Mouse (Mus musculus) A20 (cell line): ENCODE measurements at regions not wholly inside any gene's neighbourhood (a gene's known extent, or its start where the extent isn't known, plus 50 kb on each side); places are given as distances from the start of the nearest gene placed in this dataset.

Experiments used
- DNase-seq: peaks from one replicate; pipeline ENCODE4 v3.0.0-alpha.2; 2011; ENCODE audit warnings: low read depth, low spot score

DNA sequence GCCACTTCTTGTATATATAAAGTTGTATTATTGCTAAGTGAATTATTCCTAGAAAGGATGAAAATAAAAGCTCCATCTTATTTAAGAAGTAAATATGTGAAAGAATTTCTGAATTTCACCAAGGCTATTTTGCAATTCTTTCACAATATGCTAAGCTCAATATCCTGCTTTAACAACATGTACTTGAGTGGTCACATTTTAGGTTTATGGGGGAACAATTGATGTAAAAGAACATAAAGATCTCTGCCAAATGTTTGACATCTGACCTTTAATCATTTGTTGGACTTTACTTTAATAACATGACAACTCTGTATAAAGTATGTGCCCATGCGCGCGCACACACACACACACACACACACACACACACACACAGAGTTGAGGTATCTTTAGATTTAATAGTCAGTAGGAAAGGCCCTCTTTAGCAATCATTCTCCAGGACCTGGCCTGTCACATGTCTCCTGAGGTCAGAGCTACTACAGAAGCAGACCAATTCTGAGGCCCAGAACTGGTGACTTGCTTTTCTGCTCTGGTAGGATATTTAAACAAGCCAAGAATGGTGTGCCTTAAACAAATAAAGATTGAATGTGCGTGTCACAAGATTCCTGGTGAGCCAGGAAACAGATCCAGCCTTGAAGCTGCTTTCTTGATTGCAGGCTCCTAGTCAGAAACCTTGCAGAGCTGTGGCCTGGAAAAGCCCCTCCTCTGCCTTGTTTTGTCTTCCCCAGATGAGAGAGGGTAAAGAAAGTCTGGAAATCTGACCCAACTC is 477.4 kb upstream of the Marcks start:
- DNase-seq = no peak

DNA sequence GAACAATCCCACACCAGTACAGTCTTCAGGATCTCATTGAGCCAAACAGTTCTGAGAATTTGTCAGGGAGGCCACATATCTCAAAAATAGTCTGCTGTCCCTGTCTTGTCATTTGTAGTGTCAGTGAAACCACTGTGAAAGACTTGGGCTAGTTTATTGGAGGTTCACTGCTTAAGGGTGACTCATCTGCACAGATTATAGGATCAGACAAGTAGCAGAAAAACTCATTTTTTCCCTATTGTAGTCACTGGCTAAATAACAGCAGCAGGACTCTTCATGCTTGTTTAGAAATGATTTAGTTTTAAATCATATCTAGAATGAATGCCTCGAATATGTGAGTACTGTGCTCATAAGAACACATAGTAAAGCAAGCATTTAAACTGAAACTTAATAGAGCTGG is 475.2 kb upstream of the Marcks start:
- DNase-seq = no peak

DNA sequence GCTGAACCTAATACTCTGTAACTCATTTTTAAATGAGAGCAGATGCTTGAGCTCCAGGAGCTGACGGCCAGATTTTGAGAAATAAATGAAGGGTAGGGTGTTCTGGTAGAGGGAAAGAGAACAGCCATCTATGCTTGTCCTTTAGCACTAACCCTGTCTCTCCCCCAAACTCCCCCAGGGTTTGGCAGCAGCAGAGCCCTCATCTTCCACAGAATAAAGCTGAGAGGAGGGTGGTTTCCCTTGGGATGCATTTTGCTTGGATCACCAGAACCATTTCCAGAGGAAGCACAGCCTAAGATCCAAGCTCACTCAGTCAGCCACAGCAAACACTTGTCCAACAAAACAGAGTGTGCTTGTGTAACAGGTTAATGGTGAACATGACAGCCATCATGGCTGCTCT is 464.8 kb upstream of the Marcks start:
- DNase-seq = no peak

DNA sequence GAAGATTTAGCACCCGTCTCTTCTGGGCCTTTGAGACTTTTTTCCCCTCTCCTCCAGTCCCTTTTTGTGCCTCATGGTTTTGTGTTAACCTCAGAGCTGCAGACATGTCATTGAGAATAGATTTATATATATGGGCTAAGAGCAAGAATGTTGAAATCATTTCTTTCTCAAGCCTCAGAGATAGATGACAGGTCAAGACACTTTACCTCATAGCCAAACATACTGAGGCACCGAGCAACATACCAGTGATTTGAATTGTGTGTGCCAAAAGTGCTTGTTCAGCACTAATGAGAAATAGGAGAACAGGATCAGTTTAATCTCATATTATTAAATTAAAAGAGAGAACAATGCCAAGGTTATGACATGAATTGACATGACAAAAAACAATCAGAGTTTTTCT is 464.2 kb upstream of the Marcks start:
- DNase-seq = no peak

DNA sequence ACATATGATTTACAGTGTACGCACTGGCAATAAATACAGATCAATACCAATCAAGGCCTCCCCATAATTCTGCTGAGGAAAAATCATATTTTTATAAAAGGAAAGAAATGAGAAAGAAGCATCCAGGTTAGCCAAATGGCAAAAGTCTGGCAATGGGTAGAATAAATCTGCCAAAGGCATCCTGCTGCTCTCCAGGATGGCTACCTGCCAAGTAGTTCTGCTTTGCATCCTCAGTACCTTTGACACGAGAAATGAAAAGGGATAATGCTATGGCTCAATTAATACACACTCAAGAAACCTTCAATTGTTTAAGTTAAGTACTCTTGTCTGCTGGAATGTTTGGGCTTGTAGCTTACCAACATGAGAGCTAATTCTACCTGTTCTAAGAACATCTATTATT is 451.2 kb upstream of the Marcks start:
- DNase-seq = no peak

DNA sequence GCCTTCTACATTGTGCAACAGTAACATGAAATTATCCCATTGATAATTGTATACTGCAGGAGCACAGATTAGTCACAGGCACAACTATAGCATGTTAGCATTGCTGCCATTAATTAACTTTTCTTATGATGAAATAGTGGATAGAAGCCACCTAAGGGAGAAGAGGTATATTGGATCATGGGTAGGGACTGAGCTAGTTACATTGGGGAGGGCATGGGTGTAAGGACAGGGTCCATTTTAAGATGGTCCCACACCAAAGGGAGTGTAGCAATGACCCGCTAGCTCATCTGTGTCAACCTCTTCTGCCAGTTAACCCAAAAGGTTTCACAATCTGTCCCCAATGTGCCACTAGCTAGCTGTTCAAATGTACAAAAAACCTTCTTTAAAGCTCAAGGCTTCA is 450.3 kb upstream of the Marcks start:
- no peak for DNase-seq

DNA sequence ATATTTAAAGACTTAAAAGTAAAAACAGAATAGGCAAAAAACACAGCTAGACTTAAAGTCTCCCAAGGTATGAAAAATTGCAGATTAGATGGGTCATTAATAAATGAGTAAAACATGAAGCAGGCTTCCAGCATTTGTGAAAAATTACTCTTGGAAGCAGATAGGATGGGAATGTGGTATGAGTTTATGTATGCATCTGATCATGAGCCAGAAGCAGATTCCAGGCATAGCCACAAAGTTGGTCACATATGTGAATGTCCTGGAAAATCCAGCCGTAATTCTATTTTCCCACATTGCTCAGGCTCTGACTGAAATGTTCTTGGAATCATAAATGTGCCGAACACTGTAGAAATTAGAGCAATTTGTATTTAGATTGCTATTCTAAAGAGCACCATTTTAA is 432.5 kb upstream of the Marcks start:
- DNase-seq = no peak

DNA sequence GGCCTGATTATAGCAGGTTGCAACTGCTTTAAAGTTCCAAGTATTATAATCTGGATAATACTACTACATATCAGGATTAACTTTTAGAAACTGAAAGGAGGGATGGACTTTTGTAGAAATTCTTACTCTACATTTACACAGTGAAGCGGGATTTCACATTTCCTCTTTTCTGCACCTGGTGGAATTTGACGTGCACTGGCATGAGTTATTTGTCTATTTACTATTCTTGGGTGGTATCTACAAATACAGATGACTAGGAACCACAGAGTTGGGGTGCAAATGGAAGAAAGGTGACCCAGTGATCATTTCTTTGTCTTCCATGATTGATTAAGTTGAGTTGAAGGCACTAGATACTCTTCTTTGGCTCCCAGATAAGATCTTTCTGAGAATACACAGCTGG is 423.0 kb upstream of the Marcks start:
- peak; percentile 76 for DNase-seq

DNA sequence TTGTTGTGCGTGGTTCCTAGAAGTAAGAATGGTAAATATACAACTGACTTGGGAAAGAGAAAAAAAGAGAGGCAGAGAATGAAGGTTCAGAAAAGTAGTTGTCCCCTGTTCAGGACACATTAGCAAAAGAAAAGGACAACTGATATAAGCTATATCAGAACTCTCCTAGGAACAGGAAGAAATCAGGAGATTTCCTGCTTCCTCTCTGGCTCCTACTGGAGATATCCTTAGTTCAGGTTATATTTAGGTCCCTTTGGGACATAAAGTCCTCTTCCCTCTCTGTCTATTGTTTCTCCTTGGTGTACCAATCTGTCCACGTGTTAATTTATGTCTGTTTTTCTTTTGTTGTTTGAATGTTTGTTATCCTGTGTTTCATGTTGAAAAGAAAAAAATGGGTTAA is 410.7 kb upstream of the Marcks start:
- no peak for DNase-seq

DNA sequence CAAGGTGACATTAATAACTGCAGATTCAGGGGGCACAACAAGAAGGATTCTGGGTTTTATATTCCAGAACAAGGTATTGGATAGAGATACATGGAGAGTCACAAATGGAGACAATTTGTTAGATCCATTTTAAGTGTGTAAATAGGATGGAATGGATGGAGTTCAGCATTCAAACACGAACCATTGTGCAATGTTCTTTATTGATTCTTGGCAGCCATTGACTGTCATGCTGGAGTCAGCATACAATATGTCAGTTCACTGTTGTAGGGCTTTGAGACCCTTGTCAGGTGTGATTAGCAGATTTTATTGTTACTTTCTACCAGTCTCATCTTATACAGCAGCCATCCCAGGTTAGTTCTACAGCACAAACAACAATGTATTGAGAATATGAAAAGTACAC is 402.0 kb upstream of the Marcks start:
- DNase-seq = no peak

DNA sequence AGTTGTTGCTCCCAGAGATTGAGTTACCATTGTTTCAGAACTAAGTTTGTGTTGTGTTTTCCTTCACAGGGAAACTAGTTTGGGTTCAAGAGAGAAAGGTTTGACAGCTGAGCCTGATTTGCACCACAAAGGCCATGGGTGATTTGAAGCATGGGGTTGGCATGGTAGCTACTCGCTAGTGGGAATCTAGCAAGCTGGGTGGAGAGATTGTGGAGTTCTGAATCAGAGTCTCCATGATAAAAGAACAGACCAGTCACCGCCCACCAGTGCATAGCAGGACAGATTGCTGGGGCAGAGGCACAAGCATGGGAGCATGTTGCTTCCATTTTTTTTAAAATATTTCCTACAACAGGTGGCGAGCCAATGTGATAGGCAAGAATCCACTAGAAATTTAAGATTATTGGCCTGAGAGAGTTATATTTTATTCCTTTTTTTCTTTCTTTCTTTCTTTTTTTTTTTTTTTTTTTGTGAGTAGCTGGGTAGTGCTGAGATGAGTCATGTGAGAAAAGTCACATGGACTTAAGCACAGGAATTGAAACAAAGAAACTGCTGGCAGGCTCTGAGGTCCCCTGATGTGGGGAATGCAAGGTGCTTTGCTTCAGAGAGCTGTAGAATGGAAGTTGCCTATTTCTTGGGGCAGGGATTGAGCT is 367.4 kb upstream of the Marcks start:
- DNase-seq = no peak

DNA sequence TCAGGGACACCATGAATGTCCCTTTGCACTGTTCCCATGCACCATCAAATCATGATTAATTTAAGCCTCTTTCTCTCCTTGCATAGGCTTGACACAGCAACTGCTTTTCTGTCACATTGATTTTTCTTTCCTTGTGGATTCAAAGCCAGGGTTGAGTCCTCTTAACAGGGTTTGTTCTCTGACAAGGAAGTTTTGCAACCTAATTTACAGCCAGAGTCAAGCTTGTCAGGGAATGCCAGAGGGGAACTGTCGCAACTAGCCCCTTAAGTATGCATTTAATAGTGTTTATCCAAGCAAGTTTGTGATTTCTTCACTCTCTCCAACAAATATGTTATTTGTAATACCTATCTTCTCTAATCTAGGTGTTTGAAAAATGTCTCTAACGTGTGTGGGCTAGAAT is 365.7 kb upstream of the Marcks start:
- no peak for DNase-seq

DNA sequence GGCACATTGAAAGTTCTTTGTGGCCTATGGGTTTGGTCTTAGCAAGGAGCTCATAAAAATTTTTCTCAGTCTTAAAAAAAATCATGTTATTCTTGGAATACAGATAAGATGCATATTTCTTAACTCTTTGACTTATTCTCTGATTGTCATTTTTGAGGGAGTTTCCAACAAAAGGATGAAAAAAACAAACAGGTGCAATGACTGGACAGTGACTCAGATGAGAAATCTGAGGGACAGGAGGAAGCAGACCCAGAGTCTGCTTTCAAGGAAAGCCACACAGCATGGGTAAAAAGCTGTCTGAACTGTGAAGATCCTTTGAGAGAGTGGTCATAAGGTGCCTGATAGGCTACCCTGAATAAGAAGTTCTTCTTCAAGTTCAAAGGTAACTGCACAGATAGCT is 363.8 kb upstream of the Marcks start:
- DNase-seq = no peak

DNA sequence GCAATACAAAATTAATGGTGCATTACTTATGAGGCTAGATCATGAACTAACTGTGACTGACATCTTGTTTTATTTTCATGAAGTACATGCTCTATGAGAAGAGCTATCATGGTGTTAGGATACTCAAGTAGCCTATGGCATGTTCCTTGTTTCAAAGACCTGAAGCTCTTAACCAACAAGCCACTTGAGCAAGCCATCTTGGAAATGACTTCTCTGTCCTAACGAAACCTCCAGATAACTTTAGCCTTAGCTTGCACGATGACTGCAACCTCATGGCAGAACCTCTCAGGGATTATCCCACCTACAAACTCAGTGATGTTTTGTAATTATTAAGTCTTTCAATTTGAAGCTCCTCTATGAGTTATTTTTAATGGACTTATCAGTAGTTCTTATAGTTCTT is 362.3 kb upstream of the Marcks start:
- no peak for DNase-seq

DNA sequence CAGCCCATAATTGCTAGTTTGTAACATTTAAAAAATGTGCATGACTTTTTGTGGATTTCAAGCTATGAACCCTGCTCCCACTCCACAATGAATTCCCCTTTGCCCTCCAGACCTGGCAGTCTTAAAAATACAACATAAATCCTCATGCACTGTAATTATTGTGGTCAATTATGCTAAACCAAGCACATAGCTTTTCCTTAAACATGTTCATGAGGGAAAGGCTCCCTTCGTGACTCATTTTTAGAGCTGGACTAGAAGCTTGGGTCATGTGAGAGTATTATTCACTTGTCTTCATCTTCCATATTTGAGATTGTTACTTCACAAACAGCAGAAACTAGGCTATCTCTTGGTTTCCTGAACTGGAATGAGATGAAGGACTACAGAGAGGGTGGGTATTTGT is 356.7 kb upstream of the Marcks start:
- DNase-seq = no peak

DNA sequence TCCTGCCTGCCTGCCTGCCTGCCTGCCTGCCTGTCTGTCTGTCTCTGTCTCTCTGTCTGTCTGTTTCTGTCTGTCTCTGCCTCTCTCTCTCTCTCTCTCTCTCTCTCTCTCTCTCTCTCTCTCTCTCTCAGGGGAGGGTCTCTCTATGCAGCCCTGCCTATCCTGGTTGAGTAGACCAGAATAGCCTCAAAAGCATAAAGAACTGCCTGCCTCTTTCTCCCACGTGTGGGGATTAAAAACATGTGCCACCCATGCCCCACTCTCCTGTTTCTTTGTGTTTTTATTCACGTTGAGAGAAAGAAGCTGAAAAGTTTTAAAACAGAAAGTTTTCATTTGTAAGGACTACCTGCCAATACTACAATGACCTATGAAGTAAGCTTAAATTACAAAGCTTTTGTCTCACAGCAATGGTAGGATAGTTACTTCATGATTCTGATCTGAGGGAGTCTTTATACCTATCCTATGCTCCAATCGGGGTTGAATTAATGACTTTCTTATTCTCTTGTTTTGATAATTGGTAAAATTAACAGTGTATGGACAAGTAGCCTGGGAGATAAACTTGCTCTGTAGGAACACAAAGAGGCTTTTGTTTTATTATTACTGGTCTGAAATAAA is 355.9 kb upstream of the Marcks start:
- no peak for DNase-seq

DNA sequence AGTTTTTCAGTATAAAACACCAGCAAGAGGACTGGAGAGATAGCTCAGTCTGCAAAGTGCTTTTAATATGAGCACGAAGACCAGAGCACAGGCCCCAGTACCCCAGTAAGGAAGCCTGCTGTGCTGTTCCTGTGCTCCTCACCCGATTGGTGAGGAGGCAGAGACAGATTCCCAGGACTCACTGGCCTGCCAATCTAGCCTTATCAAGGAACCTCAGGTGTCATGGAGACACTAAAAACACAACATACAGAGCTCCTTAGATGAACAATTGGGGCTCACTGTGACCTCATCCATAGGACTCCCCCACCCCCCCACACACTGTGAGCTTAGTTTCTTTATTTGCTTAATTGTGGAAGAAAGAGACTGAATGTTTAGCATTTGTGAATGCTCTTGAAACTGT is 355.4 kb upstream of the Marcks start:
- DNase-seq = no peak

DNA sequence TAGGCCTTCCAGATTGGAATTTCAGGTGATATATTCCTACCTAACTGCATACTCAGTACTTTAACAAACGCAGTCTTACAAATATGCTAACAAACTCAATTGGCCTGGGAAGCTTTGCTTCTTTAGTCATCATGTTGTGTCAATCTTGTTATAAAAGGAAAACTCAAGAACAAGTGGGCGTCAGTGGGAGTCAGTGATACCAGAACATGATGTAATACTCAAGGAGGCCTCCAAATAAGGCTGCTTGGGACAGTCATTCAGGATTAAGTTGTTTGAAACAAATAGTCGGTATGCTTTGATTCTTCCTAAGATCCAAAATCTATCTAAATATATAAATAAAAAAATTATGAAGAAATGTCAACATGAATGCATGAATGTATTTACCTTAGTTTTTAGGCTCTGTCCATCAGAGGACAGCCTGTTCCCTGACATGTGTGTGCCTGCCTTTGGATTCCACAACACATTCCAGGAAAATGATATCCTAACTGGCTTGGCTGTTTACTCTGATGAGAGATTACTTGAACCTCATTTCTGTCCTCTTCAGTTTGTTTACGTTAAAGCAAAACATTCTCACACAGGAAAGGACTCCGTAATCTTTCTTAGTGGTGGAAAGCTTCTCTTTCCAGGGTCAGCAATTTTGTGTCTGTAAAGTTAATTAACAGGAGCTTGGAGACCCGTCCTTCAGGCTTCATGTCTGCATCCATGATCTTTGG is 345.7 kb upstream of the Marcks start:
- no peak for DNase-seq

DNA sequence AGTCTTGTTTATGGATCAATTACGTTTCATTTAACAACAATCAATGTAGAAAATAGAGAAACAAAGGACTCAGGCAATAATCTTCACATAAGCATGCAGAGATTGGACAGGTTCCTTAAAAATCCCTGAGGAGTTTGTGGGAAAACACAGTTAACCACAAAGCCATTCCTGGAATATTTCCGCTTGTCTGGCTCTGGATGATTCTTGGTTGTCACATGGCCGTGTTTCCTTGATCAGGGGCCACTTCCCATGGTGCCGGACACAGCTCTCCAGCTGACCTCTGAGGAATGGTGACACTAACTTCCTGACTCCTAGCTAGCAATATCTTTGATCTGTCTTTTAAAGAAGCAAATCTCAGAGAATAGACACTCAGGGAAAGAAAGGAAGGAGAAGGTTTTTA is 344.8 kb upstream of the Marcks start:
- no peak for DNase-seq

DNA sequence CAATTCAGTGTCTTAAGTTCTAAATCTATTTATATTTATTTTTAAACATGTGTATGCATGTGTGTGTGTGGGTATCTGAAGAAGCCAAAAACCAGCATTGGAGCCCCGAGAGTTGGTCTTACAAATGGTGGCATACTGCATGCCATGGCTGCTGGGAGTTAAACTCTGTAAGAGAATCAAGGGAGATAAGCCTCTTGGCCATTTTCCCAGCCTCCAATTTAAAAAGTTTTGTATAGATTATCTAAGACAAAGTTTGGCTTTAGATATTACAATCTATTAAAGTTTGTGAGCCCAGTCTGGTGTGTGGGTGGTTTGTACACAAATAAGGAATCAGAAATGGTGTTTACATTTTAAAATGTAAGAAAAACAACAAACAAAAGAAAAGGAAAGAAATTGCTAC is 343.2 kb upstream of the Marcks start:
- DNase-seq = no peak

DNA sequence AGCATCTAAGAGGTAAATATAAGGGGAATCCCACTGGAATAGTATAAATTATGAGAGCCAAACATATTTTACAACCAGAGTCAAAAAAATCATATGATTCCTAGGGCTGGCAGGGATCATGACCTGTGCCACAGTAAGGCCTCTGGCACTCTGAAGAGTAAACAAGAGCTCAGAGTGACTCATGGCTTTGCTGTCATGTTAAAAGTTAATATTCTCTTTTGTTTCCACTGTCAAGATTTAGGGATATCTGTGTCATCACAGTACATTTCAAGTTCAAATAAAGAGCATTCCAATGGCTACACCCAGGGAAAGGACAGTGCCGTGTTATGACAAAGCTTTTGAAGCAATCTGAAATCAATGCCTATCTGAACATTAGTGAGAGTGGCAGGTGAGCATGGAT is 341.6 kb upstream of the Marcks start:
- no peak for DNase-seq

DNA sequence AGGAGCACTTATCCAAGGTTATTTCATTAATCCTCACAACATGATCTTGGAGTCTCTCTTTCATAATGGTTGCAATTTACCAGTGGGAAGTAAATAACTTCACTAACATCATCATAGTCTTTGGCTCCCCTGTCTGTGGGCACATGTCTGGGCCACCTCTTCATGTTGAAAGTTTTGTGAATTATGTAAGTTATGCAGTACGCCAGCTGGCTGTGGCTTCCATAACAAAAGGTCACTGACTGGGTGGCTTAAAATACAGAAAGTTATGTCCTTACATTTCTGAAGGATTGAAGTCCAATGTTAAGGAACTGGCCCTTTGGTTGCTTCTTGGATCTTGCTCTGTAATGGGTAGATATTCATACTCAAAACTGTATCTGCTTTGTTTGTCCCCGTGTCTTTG is 339.4 kb upstream of the Marcks start:
- no peak for DNase-seq

DNA sequence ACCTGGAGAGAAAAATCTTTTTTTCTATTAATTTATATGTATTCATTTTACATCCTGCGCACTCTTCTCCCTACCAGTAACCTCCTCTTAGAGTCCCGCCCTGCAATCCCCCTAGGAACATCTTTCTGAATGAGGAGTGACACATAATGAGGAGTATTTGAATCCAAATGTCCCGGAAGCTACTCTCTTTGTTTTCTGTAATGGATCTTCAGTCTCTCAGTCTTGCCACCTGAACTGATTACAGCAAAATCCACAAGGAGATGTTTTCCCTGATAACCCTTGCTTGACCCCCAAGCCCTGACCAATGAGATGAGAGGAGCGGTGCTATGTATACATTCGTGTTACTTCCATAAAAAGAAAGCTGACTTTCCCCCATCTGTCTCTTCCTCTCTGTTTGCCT is 334.4 kb upstream of the Marcks start:
- DNase-seq = no peak
